Mouse (Mus musculus) cerebellum, adult 9-11 months (tissue): ENCODE measurements around the gene Etfb.

Experiments used
- DNase-seq: peaks from one replicate; pipeline ENCODE4 v3.0.0; 2022

The Etfb gene

GRCm38 (mm10) chr7:43451726-43452125 lies 7.8 kb downstream of the Etfb start:
- DNase-seq, result no peak

- DNase-seq, result no peak
These were observed 8.7 kb downstream of the Etfb start for GRCm38 (mm10) chr7:43452609-43453008.

GRCm38 (mm10) chr7:43453599-43454355 lies 9.9 kb downstream of the Etfb start:
- no peak for DNase-seq

GRCm38 (mm10) chr7:43454371-43454770 lies 10.5 kb downstream of the Etfb start:
- DNase-seq, result no peak

GRCm38 (mm10) chr7:43462851-43463250 lies 19.0 kb downstream of the Etfb start, which contains the start of gene Vsig10l:
Vsig10l (plus strand) TSS chr7:43463151.
- no peak for DNase-seq

- no peak for DNase-seq
These were observed 20.1 kb downstream of the Etfb start for GRCm38 (mm10) chr7:43463976-43464375.

GRCm38 (mm10) chr7:43464864-43465343 lies 21.0 kb downstream of the Etfb start:
- no peak for DNase-seq

- DNase-seq, result peak; percentile 85
These were observed 21.6 kb downstream of the Etfb start for GRCm38 (mm10) chr7:43465344-43466098.

GRCm38 (mm10) chr7:43466099-43466694 lies 22.3 kb downstream of the Etfb start:
- peak; percentile 81 for DNase-seq

GRCm38 (mm10) chr7:43470373-43470772 lies 26.5 kb downstream of the Etfb start:
- DNase-seq, result no peak

GRCm38 (mm10) chr7:43475706-43476105 lies 31.8 kb downstream of the Etfb start:
- no peak for DNase-seq

- DNase-seq, result no peak
These were observed 32.5 kb downstream of the Etfb start for GRCm38 (mm10) chr7:43476376-43476775.

- DNase-seq, result no peak
These were observed 37.3 kb downstream of the Etfb start for GRCm38 (mm10) chr7:43481191-43481590.

- DNase-seq, result no peak
These were observed 38.3 kb downstream of the Etfb start for GRCm38 (mm10) chr7:43482090-43482716.

GRCm38 (mm10) chr7:43483236-43483635 lies 39.4 kb downstream of the Etfb start:
- no peak for DNase-seq

GRCm38 (mm10) chr7:43488646-43489045 lies 44.8 kb downstream of the Etfb start:
- DNase-seq, result peak; percentile 65

- DNase-seq, result peak; percentile 82
These were observed 45.8 kb downstream of the Etfb start, which contains the start of gene Iglon5 for GRCm38 (mm10) chr7:43489631-43490125. Iglon5 (minus strand) TSS chr7:43490075.

- peak; percentile 93 for DNase-seq
These were observed 46.3 kb downstream of the Etfb start for GRCm38 (mm10) chr7:43490182-43490584.

GRCm38 (mm10) chr7:43490861-43491260 lies 47.0 kb downstream of the Etfb start:
- peak; percentile 59 for DNase-seq

GRCm38 (mm10) chr7:43495343-43496021 lies 51.6 kb downstream of the Etfb start:
- peak; percentile 77 for DNase-seq
